Mouse (Mus musculus) forebrain, embryonic 10.5 days (tissue): ENCODE measurements around the gene Acad11. TPM values are rescaled to one million over a fixed set of nuclear protein-coding genes. Genes with fewer than 3 reads are reported as not detected.

Experiments used
- DNase-seq: peaks from one replicate; pipeline ENCODE4 v3.0.0-alpha.2; 2017; ENCODE audit warnings: low spot score; ENCODE audit errors: extremely low spot score
- H3K27ac ChIP-seq: fragments of 300-500 bp; sonication (generic); 2 replicates; pipeline ENCODE4 v1.5.1; 2016; ENCODE audit warnings: mild to moderate bottlenecking
- H3K27me3 ChIP-seq: fragments of 300-500 bp; sonication (generic); 2 replicates; pipeline ENCODE4 v1.6.1; 2016; ENCODE audit warnings: mild to moderate bottlenecking; ENCODE audit not compliant: poor library complexity, severe bottlenecking
- H3K36me3 ChIP-seq: fragments of 300-500 bp; sonication (generic); replicated peaks from 2 replicates; pipeline ENCODE4 v1.6.1; 2016; ENCODE audit warnings: mild to moderate bottlenecking, moderate library complexity
- H3K4me1 ChIP-seq: fragments of 300-500 bp; sonication (generic); 2 replicates; pipeline ENCODE4 v1.6.1; 2016
- H3K4me3 ChIP-seq: fragments of 300-500 bp; sonication (generic); 2 replicates; pipeline ENCODE4 v1.5.1; 2016; ENCODE audit warnings: mild to moderate bottlenecking, moderate library complexity
- H3K9me3 ChIP-seq: fragments of 300-500 bp; sonication (generic); 2 replicates; pipeline ENCODE4 v1.6.1; 2016; ENCODE audit warnings: mild to moderate bottlenecking, moderate library complexity
- WGBS: fragments of 180-500 bp; shearing (Covaris S2); methylation state at CpG from one replicate; pipeline ENCODE4 v1.1.7; 2016; 5-methylcytosine and 5-hydroxymethylcytosine counted together
- polyA plus RNA-seq: library from polyadenylated mRNA; unstranded; fragments of >200 nt; fragmentation: Nextera tagmentation; extraction: Ambion mirVana; gene quantifications from 2 replicates; pipeline ENCODE4 v1.2.1, GENCODE M21; 2016

Gene Acad11
- polyA plus RNA-seq, 1 experiment from 2014 or later, result 9.0 TPM

GRCm38 (mm10) chr9:104165926-104166325, 102.7 kb downstream of the Acad11 start:
- H3K36me3 ChIP-seq, result peaks cover 95% of the 10 kb centered on the region
- H3K4me3 ChIP-seq, result no peak overlapping the region
- H3K27ac ChIP-seq, result no peak overlapping the region
- H3K9me3 ChIP-seq, result no peaks in the 10 kb centered on the region
- DNase-seq, result no peak
- H3K4me1 ChIP-seq, result no peaks in the 10 kb centered on the region
- no peaks in the 10 kb centered on the region for H3K27me3 ChIP-seq
- 94% methylated on average over 5 of the region's 5 CpGs for WGBS

- Histone ChIP-seq H3K4me1 (no peaks in the 10 kb centered on the region), H3K9me3 (no peaks in the 10 kb centered on the region), H3K4me3 (no peak overlapping the region), H3K36me3 (peaks cover 93% of the 10 kb centered on the region), H3K27me3 (no peaks in the 10 kb centered on the region), H3K27ac (no peak overlapping the region)
- 97% methylated on average over 10 of the region's 10 CpGs for WGBS
- DNase-seq, result no peak
Measured at GRCm38 (mm10) chr9:104169986-104170385, 106.8 kb downstream of the Acad11 start.

GRCm38 (mm10) chr9:104171651-104172050, 108.5 kb downstream of the Acad11 start:
- WGBS, result 93% methylated on average over 6 of the region's 6 CpGs
- Histone ChIP-seq H3K4me1 (no peaks in the 10 kb centered on the region), H3K4me3 (no peak overlapping the region), H3K36me3 (peaks cover 93% of the 10 kb centered on the region), H3K27ac (no peak overlapping the region), H3K9me3 (no peaks in the 10 kb centered on the region), H3K27me3 (no peaks in the 10 kb centered on the region)
- DNase-seq, result no peak

- no peaks in the 10 kb centered on the region for H3K27me3 ChIP-seq
- no peak overlapping the region for H3K4me3 ChIP-seq
- WGBS, result 98% methylated on average over 6 of the region's 6 CpGs
- DNase-seq, result no peak
- no peak overlapping the region for H3K27ac ChIP-seq
- no peaks in the 10 kb centered on the region for H3K9me3 ChIP-seq
- no peaks in the 10 kb centered on the region for H3K4me1 ChIP-seq
- peaks cover 93% of the 10 kb centered on the region for H3K36me3 ChIP-seq
Measured at GRCm38 (mm10) chr9:104172342-104172741, 109.2 kb downstream of the Acad11 start.

Other genes starting within 250 kb of the Acad11 start
- 3.8 and 4.4 TPM in 2 replicates for gene Nphp3, start 60.8 kb upstream of the Acad11 start, polyA plus RNA-seq
- not detected in 2 replicates for gene Gm28305, start 22.7 kb upstream of the Acad11 start, polyA plus RNA-seq
- 42.8 and 43.0 TPM in 2 replicates for gene Uba5, start 243 bp upstream of the Acad11 start, polyA plus RNA-seq
- gene Ackr4, start 63.6 kb downstream of the Acad11 start, polyA plus RNA-seq, result 0.46 and 0.54 TPM in 2 replicates
- gene Dnajc13, start 199.6 kb downstream of the Acad11 start, polyA plus RNA-seq, result 18.9 and 20.5 TPM in 2 replicates